Mouse (Mus musculus) frontal cortex, adult 2 months (tissue): ENCODE results near the gene Nfix. TPM values are rescaled to one million over a fixed set of nuclear protein-coding genes. Genes with fewer than 3 reads are reported as not detected.
A peak's percentile ranks its signal among the peaks of the same experiment; 100 is the strongest.

Source experiments
- DNase-seq, 2 experiments: peaks; one replicate each; pipeline ENCODE4 v3.0.0; 2022; ENCODE audit warnings: low spot score in 1 of 2; ENCODE audit errors: extremely low spot score in 1 of 2
- polyA plus RNA-seq: library from polyadenylated mRNA; depleted of rRNA; stranded (reverse); fragments of >200 nt; gene quantifications from 2 replicates; pipeline ENCODE4 v1.2.3, GENCODE M21; 2012

The Nfix gene
- polyA plus RNA-seq, 1 experiment = 51.3 TPM

GRCm38 (mm10) chr8:84770100-84770953, 29.8 kb downstream of the Nfix start:
- DNase-seq = no peak

- no peak for DNase-seq
These were observed 30.8 kb downstream of the Nfix start for GRCm38 (mm10) chr8:84769324-84769723.

GRCm38 (mm10) chr8:84768343-84769095, 31.6 kb downstream of the Nfix start:
- DNase-seq = no peak

GRCm38 (mm10) chr8:84767221-84767620, 32.9 kb downstream of the Nfix start:
- DNase-seq = no peak

GRCm38 (mm10) chr8:84766422-84766821, 33.7 kb downstream of the Nfix start:
- no peak for DNase-seq

GRCm38 (mm10) chr8:84765629-84766028, 34.5 kb downstream of the Nfix start:
- no peak for DNase-seq

- DNase-seq = no peak
These were observed 35.2 kb downstream of the Nfix start for GRCm38 (mm10) chr8:84764870-84765495.

- DNase-seq = no peak
These were observed 36.0 kb downstream of the Nfix start for GRCm38 (mm10) chr8:84764100-84764499.

- DNase-seq = peak in 1 of 2 experiments; percentile 64
These were observed 39.2 kb downstream of the Nfix start for GRCm38 (mm10) chr8:84760901-84761300.

GRCm38 (mm10) chr8:84760405-84760805, 39.7 kb downstream of the Nfix start:
- DNase-seq = no peak

- DNase-seq = no peak
These were observed 40.4 kb downstream of the Nfix start for GRCm38 (mm10) chr8:84759718-84760117.

GRCm38 (mm10) chr8:84759126-84759525, 41.0 kb downstream of the Nfix start:
- no peak for DNase-seq

- DNase-seq = no peak
These were observed 41.8 kb downstream of the Nfix start for GRCm38 (mm10) chr8:84758308-84758707.

- DNase-seq = no peak
These were observed 42.6 kb downstream of the Nfix start for GRCm38 (mm10) chr8:84757501-84757900.

GRCm38 (mm10) chr8:84752734-84753582, 47.2 kb downstream of the Nfix start:
- DNase-seq = no peak

GRCm38 (mm10) chr8:84749519-84749918, 50.6 kb downstream of the Nfix start:
- DNase-seq = no peak

- DNase-seq = no peak
These were observed 54.9 kb downstream of the Nfix start for GRCm38 (mm10) chr8:84745032-84745925.

- DNase-seq = no peak
These were observed 56.4 kb downstream of the Nfix start for GRCm38 (mm10) chr8:84743517-84744420.
